Mouse (Mus musculus) skeletal muscle tissue, adult 2 months (tissue): ENCODE measurements around the gene A830031A19Rik.

ENCODE experiments used
- DNase-seq: peaks from one replicate; pipeline ENCODE4 v3.0.0-alpha.2; 2012; ENCODE audit warnings: low read depth, low spot score

Gene A830031A19Rik

GRCm38 (mm10) chr11:24095656-24096353, 21.0 kb upstream of the A830031A19Rik start:
- no peak for DNase-seq

- no peak for DNase-seq
Observed at GRCm38 (mm10) chr11:24095236-24095635, 20.4 kb upstream of the A830031A19Rik start.

GRCm38 (mm10) chr11:24094086-24094487, 19.2 kb upstream of the A830031A19Rik start:
- no peak for DNase-seq

GRCm38 (mm10) chr11:24092618-24093017, 17.8 kb upstream of the A830031A19Rik start:
- no peak for DNase-seq

- no peak for DNase-seq
Observed at GRCm38 (mm10) chr11:24091393-24092080, 16.7 kb upstream of the A830031A19Rik start.

- no peak for DNase-seq
Observed at GRCm38 (mm10) chr11:24090443-24090842, 15.6 kb upstream of the A830031A19Rik start.

GRCm38 (mm10) chr11:24087069-24087468, 12.2 kb upstream of the A830031A19Rik start:
- no peak for DNase-seq

- DNase-seq: no peak
Observed at GRCm38 (mm10) chr11:24085986-24086385, 11.1 kb upstream of the A830031A19Rik start.

GRCm38 (mm10) chr11:24084590-24084989, 9.7 kb upstream of the A830031A19Rik start:
- no peak for DNase-seq

GRCm38 (mm10) chr11:24084077-24084476, 9.2 kb upstream of the A830031A19Rik start:
- DNase-seq: no peak

- DNase-seq: no peak
Observed at GRCm38 (mm10) chr11:24083423-24083822, 8.6 kb upstream of the A830031A19Rik start.

GRCm38 (mm10) chr11:24083076-24083405, 8.2 kb upstream of the A830031A19Rik start:
- no peak for DNase-seq

- DNase-seq: no peak
Observed at GRCm38 (mm10) chr11:24082385-24083075, 7.7 kb upstream of the A830031A19Rik start.

- DNase-seq: no peak
Observed at GRCm38 (mm10) chr11:24081687-24082384, 7.0 kb upstream of the A830031A19Rik start.

GRCm38 (mm10) chr11:24081016-24081686, 6.3 kb upstream of the A830031A19Rik start:
- no peak for DNase-seq

GRCm38 (mm10) chr11:24080541-24080940, 5.7 kb upstream of the A830031A19Rik start:
- no peak for DNase-seq

- no peak for DNase-seq
Observed at GRCm38 (mm10) chr11:24079392-24080391, 4.8 kb upstream of the A830031A19Rik start.

GRCm38 (mm10) chr11:24078706-24079316, 4.0 kb upstream of the A830031A19Rik start:
- DNase-seq: no peak

- DNase-seq: no peak
Observed at GRCm38 (mm10) chr11:24077795-24078705, 3.2 kb upstream of the A830031A19Rik start, which contains the start of gene Bcl11a. TSS of gene Bcl11a (plus strand) at chr11:24078056.
